Mouse (Mus musculus) megakaryocyte, embryonic 14.5 days (primary cell): Measurements from ENCODE around the gene Ceacam18.

Experiments used
- FLI1 ChIP-seq: IDR thresholded peaks from 2 replicates; pipeline ENCODE4 v1.6.1; 2012; ENCODE audit warnings: low read length, inconsistent platforms, mixed read lengths
- GATA1 ChIP-seq: IDR thresholded peaks from 3 replicates; pipeline ENCODE4 v1.6.1; 2012; ENCODE audit warnings: mixed read lengths, low read length, inconsistent platforms, borderline replicate concordance

DNA sequence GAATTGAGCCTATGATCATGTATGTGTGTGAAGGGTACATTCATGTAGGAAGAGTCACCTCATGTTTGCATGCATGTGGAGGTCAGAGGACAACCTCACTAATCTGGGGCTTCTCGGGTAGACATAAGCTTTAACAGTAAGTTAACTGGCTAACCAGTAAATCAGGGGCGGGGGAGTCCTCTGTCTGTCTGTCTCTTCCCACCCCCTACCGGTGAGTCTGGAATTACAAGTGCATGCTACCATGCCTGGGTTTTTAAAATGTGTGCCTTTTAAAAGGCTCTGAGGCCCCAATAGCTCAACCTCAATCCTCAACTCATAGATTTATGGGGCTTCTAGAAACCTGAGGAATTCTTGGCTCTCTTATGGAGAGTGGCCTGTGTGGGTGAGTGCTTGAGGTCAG lies 34.1 kb downstream of the Ceacam18 start:
- TF ChIP-seq GATA1, result no peak
- TF ChIP-seq FLI1, result no peak
